Mouse (Mus musculus) olfactory bulb, adult 2 months (tissue): Measurements from ENCODE around the gene Cwh43. TPM values are rescaled to one million over a fixed set of nuclear protein-coding genes. Genes with fewer than 3 reads are reported as not detected.

Experiments used
- H3K27ac ChIP-seq: fragments of 200-500 bp; 2 replicates; pipeline ENCODE4 v1.5.1; 2012; ENCODE audit warnings: low read depth, low read length; ENCODE audit not compliant: insufficient read depth
- H3K4me1 ChIP-seq: fragments of 200-500 bp; 2 replicates; pipeline ENCODE4 v1.6.1; 2012; ENCODE audit warnings: low read length; ENCODE audit not compliant: control insufficient read depth, insufficient read depth
- H3K4me3 ChIP-seq: fragments of 200-500 bp; 2 replicates; pipeline ENCODE4 v1.5.1; 2012; ENCODE audit warnings: mild to moderate bottlenecking, low read depth, low read length, moderate library complexity; ENCODE audit not compliant: insufficient read depth
- CTCF ChIP-seq: fragments of 200-500 bp; IDR thresholded peaks from 2 replicates; pipeline ENCODE4 v1.5.1; 2012; ENCODE audit warnings: low read depth, mild to moderate bottlenecking, low read length, moderate library complexity; ENCODE audit not compliant: insufficient read depth
- POLR2A ChIP-seq: fragments of 200-500 bp; IDR thresholded peaks from 2 replicates; pipeline ENCODE4 v1.6.1; 2012; ENCODE audit warnings: mild to moderate bottlenecking, low read depth, low read length, moderate library complexity; ENCODE audit not compliant: insufficient read depth
- WGBS: fragments of 180-500 bp; shearing (Covaris S2); methylation state at CpG from one replicate; pipeline ENCODE4 v1.1.7; 2018; 5-methylcytosine and 5-hydroxymethylcytosine counted together
- polyA plus RNA-seq: library from polyadenylated mRNA; stranded (reverse); fragments of >200 nt; gene quantifications from 2 replicates; pipeline ENCODE4 v1.2.4, GENCODE M21; 2012; ENCODE audit warnings: low replicate concordance; ENCODE audit not compliant: missing spikeins, insufficient read depth, insufficient read length

Cwh43 gene
- polyA plus RNA-seq, 1 experiment: not detected

DNA sequence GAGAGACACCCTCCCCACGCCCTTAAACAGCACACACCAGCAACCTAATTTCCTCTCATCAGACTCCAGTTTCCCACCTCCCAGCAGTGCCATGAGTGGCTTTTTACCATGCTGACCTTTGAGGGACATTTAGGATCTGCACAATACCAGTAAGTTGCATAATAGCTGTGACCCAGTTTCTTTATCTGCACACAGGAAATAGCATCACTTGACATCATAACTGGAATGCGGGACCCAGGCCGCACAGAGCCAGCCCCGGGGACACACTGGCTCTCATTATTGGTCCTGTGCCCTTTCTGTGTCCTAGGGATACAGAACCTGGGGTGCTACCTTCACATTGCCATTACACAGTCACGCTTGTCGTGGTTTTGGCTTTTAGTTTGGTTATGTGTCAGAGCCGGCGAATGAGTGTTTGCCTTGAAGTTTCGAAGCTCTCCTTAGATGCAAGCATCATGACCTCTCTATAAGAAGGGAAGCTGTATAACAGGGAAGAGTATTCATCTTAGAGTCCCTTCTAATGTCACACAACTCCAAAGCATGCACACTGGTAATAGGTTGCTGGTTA is 23.8 kb upstream of the Cwh43 start:
- no peak for TF ChIP-seq CTCF
- TF ChIP-seq POLR2A: no peak
- Histone ChIP-seq H3K27ac (no peak overlapping the region), H3K4me1 (no peaks in the 10 kb centered on the region), H3K4me3 (no peak overlapping the region)
- WGBS: 85% methylated on average over 9 of the region's 9 CpGs

DNA sequence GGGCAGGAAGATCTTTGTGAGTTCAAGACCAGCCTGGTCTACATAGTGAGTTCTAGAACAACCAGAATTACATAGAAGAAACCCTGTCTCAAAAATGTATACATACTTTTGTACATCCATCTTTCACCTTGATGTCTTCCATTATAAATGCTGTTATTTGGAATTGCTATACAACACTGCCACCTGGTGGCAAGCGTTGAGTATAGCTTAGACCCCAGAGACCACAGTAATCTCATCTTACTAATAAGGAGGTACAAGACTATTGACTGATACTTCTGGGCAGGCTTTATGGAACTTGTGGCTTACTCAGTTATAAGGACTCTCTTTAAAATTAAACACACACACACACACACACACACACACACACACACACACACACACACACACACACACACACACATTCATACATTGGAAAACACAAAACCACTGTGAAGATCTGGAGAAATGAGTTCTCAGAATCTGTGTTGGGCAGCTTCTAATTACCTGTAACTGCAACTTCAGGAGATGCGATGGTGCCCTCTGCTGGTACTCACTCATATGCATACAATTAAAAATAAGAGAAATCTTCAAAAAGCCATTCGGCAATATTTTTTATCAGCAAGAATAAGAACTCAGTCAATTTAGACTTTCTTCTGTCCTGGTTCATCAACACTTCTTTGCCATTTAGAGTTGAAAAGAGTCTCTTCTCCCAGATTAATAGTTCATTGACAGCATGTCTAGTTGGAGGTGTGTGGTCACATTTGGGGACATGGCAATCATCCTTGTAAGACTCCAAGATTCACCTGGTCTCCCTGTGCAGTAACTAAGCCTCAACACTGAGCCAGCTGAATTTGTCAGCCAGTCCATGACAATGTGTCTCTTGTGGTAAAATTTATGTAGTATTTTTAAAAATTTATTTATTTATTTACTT is 22.9 kb upstream of the Cwh43 start:
- Histone ChIP-seq H3K4me1 (no peaks in the 10 kb centered on the region), H3K4me3 (no peak overlapping the region), H3K27ac (no peak overlapping the region)
- 27% methylated on average over 3 of the region's 3 CpGs for WGBS
- TF ChIP-seq POLR2A (no peak), CTCF (no peak)

DNA sequence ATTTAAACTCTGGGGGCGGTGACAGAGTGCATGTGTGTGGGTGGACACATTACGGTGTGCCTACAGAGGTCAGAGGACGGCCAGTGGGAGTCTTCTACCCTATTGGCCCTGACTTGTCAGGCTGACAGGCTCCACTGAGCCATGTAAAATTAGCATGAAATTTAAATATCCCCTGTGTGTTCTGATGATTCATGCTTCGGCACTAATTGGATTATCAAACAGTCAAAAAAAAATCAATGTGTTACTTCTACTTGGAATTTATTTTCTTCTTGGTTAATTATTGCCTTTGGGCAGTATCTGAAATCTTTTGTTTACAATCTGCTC is 22.3 kb upstream of the Cwh43 start:
- TF ChIP-seq POLR2A (no peak), CTCF (no peak)
- Histone ChIP-seq H3K4me3 (no peak overlapping the region), H3K27ac (no peak overlapping the region), H3K4me1 (no peaks in the 10 kb centered on the region)
- WGBS: 52% methylated on average over 4 of the region's 4 CpGs

DNA sequence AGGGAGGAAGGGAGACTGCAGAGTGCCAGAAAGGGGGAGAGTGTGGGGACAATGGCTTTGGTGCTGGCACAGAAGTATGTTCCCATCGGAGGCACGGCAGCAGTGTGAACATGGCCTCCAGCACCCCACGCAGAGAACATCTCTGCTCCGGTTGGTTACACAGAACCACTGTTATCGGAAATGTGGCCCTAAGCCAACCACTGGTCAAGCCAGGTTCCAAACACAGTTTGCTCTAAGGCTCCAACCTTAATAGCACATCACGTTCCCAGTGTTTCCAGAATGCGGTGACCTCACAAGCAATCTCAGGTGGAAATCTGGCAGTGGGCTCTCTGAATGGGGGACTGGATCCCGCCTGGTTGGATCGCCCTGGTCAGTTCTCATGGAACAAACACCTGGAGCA is 12.8 kb upstream of the Cwh43 start:
- WGBS: 80% methylated on average over 9 of the region's 9 CpGs
- TF ChIP-seq CTCF (no peak), POLR2A (no peak)
- Histone ChIP-seq H3K4me1 (0 out of 2 replicates have a peak, but pooled peaks cover 2% of the 10 kb centered on the region), H3K27ac (no peak overlapping the region), H3K4me3 (no peak overlapping the region)

DNA sequence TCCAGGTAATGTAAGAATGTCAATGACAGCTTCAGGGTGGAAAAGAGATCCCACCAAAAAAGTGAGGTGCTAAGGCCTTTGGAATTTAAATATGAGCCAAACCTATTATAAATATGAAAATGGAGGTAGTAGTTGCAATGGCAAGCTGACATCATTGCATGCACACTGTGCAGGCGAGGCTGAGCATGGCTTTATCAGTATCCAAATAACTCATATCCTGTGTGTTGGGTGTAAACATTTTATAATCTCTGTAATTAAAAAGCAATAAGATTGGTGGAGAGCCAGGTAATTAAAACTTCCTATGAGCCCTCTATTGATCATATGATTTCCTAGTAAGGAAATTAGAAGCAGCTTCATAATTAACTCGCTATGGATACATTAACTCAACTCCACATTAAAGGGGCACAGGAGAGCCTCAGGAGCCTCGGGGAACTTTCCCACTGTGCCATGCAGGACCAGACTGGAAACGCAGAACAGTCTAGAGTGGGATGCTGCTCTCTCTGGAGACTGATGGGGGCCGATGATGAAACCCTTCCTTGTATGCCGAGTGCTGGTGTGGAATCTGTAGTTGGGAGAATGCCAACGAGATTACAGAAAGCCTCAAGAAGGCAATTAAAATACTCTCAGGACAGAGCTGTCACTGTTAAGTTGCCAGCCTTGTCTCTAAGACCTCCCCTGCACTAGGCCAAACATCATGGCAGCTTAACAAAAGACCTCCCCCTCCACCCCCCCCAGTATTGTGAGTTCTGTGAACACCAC is 5.9 kb upstream of the Cwh43 start:
- no peak overlapping the region for H3K4me3 ChIP-seq
- H3K27ac ChIP-seq: no peak overlapping the region
- WGBS: 50% methylated on average over 7 of the region's 7 CpGs
- no peaks in the 10 kb centered on the region; the same call in 1 of the 2 replicates for H3K4me1 ChIP-seq
- TF ChIP-seq CTCF (no peak), POLR2A (no peak)

DNA sequence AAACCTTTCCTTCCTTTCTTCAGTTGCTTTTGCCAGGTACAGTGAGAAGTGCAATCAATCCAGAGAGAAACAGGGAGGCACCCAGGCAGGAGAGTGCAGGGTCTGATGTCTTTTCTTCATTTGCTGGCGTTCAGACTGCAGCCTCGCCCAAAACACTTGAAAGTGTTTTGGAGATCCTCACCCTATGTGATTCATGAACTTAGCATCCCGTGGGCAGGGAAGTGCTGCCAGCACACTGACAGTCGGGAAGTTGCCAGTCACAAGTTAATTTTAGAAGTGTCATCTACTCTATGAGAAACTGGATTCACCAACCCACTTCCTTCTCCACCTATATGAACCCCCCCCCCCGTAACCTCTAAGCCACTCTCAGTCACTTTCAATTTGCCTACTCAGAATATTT is 4.5 kb upstream of the Cwh43 start:
- H3K4me1 ChIP-seq: peaks cover 8% of the 10 kb centered on the region
- WGBS: 76% methylated on average over 5 of the region's 5 CpGs
- no peak overlapping the region for H3K27ac ChIP-seq
- no peak overlapping the region for H3K4me3 ChIP-seq
- TF ChIP-seq POLR2A: no peak
- no peak for TF ChIP-seq CTCF

DNA sequence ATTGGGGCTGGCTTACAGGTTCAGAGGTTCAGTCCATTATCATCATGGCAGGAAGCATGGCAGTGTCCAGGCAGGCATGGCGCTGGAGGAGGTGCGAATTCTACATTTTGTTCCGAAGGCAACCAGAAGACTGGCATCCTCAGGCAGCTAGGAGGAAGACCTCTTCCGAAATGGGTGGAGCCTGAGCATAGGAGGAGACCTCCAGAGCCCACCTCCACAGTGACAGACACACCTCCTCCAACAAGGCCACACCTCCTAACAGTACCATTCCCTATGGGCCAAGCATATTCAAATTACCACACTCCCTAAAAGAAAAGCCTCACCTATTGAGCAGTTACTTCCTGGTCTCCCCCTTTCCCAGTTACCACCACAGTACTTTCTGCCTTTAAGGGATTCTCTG is 3.0 kb upstream of the Cwh43 start:
- H3K4me3 ChIP-seq: no peak overlapping the region

DNA sequence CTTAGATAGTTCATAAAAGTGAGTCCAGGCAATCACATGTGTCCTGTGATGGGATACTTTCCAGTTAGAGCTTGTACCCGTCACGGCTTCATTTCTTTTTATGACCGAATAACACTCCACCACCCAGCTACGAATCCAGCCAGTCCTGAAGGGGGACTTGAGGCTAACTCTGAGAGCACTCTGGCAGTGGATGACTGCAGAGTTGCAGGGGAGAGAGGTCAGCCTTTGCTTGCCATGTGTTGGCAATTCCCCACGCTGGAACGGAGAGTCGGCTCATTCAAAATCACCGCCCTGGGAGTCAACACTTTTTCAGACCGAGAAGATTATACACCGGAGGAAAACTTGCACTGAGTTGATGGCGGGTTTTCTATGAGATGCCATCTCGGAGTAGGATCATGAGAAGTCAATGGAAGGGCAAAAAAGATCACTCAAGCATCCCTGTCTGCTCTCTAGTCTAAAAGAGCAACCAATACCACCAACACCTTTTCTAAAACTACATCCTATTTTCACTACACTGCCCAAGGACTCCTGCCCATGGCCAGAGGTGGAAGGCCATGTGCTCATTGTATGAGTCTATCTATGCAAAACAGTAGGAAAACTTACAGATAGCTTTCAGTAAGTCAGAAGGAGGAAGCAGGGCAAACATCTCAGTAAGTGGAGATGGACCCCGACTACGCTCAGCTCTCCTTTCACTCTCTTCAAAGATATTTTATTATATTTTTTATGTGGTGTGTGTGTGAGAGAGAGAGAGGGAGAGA is 2.4 kb upstream of the Cwh43 start:
- TF ChIP-seq POLR2A (no peak), CTCF (no peak)
- Histone ChIP-seq H3K4me1 (peaks cover 11% of the 10 kb centered on the region), H3K27ac (no peak overlapping the region), H3K4me3 (no peak overlapping the region)
- WGBS: 86% methylated on average over 14 of the region's 14 CpGs

More for the DNA sequence above, 3.0 kb upstream of the Cwh43 start:
- TF ChIP-seq POLR2A (no peak), CTCF (no peak)
- Histone ChIP-seq H3K27ac (no peak overlapping the region), H3K4me1 (peaks cover 11% of the 10 kb centered on the region)
- 91% methylated on average over 4 of the region's 4 CpGs for WGBS
